Mouse (Mus musculus) spleen, adult 18-20 months (tissue): ENCODE measurements at regions not wholly inside any gene's neighbourhood (a gene's known extent, or its start where the extent isn't known, plus 50 kb on each side); places are given as distances from the start of the nearest gene placed in this dataset.
A peak's percentile ranks its signal among the peaks of the same experiment; 100 is the strongest.

ENCODE experiments used
- DNase-seq, 2 experiments: peaks; one replicate each; pipeline ENCODE4 v3.0.0; 2022; ENCODE audit warnings: mixed read lengths in 2 of 2

DNA sequence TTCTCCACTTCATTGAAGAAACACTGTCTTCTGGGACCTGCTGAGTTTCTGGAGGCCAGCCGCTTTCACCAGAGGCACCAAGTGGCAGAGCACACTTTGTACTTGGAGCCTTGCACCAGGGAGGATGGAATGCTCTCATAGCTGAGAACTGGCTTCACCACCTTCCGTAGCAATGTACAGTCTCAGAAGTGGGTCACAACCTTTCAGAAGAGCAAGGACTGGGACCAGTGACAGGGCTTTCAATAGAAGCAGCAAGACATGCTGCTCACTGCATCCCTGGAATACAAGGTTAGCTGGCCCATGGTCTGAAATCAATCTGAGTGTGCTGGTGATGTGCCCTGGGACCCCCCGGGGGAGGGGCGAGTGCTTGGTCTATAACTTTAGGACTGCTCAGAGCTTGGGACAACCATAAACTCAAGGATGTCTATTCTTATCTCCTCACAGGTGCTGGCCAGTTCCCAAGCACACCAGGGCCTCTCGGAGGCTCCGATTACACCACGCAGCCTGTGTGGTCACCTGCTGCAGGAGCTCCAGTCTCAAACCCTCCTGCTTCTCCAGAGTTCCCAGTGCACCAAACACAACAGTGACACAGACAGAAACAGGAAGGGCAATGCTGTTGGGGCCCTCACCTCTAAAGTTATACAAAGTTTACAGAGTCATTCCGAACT, 114.4 kb upstream of the Tmem45b start:
- no peak for DNase-seq

DNA sequence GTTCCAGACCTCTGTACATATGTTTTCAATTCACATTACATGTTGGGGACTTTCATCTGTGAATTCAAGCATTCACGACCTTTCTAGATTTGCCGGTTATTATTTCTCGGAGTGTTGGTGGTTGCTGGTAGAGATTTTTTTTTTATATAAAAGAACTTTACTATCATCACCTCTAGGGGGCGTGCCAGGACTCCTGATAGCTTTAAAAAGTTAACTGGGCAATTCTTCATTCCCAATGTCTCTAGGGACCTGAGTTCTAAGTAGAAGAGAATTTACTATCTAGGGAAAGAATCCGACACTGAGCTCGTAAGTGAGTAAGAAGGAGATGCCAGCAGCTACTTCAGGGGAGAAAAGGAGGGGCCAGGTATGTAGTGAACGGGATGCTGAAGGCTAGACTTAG, 112.8 kb upstream of the Tmem45b start:
- no peak for DNase-seq

DNA sequence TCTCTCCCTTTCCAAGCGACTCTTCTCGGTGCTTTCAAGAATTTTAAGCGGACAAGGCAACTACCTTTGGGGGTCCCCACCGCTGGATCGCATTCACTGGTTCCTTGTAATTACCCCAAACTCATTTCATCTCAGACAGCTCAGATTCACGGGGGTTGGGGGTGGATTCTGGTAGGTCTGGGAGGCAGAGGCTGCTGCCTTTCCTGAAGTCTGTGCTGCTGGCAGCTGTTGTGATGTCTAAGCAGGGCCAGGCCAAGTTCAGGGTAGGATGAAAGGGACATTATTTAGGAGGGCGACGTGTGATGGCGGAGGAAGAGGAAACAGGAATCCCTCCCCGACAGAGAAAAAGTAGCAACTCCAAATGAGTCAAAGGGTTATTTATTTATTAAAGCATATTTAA, 102.8 kb upstream of the Tmem45b start:
- DNase-seq: no peak

DNA sequence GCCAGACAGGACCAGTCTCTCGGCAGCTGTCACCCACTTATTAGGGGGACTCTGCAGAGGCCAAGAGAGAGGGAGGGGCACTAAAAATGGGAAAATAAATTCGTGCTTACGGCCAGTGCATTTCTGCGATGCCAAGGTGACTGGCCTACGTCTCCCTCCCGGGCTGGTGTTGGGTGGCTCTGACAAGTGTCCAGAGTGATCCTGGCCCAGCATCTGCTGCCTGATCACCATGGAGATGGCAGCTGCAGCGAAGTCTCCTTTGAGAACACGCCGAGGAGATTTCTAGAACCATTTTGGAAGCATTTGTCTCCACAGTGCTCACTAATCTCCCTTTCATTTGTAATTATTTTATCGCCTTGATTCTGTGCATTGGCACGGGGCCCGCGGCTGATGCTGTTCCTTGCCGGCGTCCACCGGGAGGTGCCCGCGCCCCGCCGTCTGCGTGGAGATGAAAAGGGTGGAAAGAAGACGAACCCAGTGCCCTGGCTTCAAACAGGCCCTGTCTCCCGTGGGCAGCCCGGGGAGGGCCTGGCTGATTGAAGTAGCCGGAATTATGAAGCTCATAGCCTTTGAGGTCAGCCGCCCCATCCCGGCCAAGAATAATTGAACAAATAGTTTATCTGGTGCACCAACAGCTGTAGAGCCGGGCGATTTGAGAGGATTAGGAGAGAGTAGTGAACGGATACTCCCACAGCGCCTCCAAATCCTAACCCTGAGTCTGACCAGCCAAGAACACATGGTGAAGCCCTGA, 102.2 kb upstream of the Tmem45b start:
- no peak for DNase-seq

DNA sequence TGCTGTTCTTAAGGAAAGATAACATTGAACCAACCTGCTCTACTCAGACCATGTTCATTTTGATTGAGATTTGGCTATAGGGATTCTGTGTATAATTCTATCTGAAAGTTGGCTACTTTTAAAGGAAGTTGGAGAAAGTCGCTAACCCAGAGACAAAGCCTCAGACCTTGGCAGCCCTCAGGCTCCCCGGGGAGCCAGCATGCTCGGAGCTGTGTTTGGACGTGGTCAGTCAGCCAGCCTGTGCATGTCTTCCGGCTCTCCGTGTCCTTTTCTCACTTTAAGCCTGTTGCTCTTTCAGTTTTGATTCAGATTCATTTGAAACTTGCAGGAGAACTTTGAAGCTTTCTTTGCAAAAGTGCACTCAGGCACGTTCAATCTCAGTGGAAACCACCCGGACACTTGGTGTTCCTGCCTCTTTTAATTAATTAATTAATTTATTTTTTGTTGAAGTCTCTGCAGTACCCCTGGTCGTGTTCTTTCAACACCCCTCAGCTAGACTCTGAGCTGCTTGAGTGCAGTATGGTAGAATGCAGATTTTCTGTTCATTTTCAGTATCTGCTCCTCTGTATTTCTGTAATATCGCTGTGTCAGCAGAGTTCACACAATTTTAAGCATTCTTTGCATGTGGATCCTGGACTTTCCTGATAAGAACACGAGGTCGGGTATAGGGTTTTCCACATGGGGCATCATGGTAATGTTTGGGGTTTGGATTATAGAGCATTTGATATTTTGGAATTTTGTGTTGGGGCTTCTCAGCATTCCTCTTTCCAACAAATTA, 100.9 kb upstream of the Tmem45b start:
- DNase-seq: no peak

DNA sequence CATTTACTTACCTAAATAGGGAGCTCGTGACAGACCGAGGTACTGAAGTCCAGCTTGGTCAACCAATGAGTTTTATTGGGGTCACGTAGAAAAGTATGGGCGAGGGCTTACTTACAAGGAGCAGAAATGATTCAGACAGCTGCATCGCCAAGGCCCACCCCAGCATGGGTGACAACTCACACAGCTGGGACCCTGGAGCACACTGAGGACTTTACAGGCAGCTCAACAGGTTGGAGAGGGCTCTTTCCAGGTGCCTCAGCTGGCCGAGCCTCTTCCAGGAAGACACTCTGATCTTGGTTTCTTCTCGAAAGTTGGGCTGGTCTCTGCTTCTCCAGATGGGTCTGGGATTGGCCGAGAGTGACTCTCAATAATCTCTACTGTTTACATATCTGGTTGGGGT, 99.3 kb upstream of the Tmem45b start:
- no peak for DNase-seq

DNA sequence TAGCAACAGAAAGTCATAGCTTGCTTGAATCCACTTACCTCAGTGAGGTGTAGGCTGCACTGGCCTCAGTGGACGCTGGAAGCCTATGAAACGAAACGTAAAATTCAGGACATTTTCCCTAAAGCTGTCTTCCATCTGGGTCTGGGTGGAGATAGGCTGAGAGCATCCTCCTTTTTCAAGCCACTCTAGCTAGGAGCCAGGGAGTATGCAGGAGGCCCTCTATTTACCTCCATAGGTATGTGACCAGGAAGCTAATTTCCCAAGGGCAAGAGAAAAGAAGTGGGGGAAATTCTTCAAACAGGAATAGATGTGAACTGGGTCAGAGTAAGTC, 95.9 kb upstream of the Tmem45b start:
- DNase-seq: no peak

DNA sequence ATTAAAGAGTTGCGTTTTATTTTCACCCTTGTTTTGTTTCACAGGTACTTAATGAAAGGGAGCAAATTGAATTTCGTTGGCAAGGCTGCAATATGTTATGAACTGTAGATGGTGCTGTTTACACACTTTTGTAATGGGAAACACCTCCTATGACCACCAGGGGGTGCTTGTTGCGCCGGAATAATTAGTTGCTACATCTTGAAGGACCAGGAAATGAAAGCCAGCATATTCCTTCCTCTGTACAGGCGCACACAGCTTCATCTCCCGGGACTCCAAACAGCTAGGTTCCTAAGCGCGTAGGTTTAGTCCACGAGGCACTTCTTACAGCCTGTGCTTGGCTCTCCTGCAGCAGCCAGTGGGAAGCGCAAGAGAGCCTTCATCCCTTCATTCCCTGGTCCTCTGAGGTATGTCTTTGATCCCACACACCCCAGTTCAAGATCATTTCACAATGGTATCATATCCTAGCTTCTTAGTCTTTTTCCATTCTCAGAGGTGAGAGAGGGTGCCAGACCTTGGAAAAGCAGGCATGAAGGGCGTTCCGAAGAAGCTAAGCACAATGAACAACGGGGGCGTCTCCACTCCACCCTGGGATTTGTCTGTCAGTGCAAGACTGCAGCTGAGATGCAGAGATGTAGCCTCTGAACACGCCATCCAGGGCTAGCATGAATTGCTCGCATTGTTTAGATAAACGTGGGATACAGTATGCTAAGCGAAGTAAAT, 95.4 kb upstream of the Tmem45b start:
- peak in 1 of 2 experiments; percentile 28 for DNase-seq

DNA sequence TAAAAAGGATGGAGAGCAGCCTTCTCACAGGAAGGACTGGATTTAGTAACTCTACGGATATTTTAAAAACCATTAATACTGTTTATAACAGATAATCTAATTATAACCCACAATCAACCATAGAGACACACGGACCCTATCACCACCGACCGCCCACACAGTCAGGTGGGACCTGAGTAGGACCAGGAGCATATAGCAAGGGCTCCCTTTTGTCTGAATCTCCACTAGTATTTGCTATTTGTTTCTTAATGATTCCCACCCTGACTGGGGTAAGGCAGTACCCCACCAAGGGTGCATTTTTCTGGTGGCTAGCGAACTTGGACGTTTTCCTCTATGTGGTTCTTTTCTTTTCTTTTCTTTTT, 79.4 kb upstream of the Tmem45b start:
- DNase-seq: no peak

DNA sequence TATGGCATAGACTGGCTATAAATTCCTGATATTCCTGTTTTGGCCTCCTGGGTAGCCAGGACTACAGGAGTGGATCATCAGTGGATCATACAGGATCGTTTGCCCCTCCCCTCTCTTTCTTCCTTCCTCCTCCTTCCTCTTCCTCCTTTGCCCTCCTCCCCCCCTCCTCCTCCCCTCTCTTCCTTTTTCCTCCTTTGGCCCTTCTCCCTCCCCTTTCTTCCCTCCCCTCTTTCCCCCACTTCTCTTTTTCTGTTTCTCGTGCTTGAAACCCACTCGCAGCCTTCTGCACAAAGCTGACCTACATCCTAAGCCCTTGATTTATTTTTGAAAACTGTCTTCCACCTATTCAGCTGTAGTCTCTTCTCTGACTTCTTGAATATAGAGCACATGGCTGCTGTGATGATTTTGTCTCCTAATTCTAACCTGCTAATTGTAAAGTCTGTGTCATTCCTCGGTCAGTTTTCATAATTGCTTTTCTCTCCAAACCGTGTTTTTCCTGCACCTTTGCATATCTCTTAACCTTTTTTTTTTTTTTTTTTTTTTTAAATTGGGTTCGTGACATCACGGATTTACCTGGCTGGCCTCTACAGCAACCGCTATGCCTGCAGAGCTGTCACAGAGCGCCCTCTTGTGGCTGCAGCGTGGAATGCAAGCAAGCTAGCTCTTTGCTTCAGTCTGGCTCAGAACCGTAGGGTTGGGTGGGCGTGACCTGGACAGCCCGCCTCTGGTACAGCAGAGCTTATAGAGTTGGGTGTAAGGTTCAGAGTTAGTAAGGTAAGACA, 78.8 kb upstream of the Tmem45b start:
- DNase-seq: peak; percentile 31 to 61

DNA sequence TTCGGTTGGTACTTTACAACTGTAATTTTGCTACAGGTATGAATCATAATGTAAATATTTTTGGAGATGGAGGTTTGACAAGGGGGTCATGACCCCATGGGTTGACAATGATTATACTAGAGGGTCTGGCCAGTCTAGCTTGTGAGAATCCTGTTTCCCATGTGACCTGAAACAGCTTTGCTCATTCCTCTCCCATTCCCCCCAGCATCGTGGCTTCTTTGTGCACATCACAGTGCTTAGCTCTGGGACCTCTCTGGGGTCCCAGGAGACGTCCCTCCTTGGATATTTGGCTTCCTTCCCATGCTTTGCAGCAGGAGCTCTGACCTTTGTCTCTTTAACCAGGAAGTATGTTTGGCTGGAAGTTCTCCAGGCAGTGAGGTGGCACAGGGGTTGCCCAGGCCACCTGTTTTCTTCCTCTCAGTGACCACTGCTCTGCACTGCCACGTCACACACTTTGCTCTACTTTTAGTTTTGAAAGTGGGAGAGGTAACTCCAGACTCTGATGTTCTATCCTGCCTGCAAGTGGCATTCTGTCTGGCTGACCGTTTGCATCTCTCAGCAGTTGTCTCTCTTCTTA, 77.4 kb upstream of the Tmem45b start:
- DNase-seq: no peak

DNA sequence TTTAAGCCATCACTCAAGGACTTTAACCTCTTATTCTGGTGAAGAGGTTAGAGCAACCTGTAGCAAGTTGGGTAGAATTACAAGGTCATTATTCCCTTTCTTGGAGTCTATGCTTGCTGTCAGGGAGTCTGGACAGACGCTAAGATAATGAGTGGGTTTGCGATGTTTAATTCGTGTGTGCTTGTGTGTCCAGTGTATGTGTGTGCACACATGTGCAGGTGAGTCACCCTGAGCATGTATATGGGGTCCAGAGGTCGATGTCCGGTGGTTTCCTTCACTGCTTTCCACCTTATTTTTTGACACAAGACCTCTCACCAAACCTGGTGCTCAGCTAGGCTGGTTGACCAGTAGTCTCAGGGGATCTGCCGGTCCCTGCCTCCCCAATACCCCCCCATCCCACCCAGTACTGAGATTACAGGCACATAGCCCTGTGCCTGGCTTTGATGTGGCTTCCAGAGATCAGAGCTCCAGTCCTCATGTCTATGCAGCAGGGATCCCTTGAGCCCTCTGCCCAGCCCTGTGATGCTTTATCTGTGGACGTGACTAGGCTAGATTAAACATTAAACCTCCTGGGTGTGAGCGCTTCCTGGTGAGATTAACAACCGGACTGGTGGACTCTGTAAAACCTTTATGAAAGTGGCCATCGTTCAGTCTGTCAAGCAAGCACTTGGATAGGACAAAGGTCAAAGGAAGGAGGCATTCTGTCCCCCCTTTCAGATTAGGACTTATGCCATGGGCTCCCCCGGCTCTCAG, 74.4 kb upstream of the Tmem45b start:
- DNase-seq: no peak

DNA sequence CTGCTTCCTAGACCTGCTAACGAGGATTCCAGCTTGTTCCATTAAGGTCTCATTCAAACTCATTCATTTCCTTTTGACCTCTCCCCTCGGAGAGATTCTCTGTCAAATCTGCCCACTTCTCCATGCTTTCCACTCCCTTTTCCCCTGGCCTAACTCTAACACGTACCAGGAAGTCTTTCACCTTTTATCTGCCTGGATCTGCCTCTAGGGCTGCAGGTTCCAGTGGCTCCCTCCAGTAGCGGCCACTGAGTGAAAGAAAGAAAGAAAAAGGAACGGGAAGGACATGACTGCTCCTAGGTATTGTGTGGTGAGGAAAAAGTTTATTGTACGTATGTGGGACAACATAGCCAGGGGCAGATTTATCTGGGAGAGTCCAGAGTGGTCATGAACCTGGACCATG, 64.8 kb upstream of the Tmem45b start:
- DNase-seq: no peak

DNA sequence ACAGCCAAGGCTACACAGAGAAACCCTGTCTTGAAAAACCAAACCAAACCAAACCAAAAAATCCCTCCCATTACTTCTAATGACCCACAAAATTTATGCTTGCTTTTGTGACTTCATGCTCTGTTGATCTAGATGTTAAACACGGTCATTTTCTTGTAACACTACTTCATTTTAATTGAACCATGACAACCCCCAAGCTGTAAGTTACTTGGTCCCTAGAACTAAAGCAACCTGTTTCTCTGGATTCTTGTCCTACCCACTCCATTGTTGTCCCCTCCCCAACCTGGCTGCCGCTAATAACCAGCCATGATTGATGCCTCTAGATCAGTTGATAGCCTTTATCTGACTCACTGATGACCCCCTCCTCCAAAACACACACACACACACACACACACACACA, 63.0 kb upstream of the Tmem45b start:
- DNase-seq: no peak
